ENCODE assay signal across 10 mouse cellular contexts in the genomic region with DNA sequence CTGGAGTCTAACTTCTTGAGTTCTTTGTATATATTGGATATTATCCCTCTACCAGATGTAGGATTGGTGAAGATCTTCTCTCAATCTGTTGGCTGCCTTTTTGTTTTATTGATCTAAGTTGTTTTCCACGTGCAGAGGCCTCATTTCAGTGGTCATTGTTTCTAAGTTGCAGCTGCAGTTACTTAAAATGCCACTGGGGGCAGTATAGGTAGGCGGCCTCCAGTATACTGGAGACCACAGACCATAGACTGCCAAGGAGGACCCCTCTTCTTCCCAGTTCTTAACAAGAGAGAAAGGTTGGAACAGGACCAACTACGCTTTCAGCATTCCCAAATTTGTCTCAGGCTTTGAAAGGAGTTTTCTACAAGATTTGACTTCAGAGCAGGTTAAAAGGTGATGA.
DNase-seq lines count a peak whose midpoint lies in the region; ATAC-seq and TF ChIP-seq lines count a peak whose summit lies in the region.
"Had no signal": no experiment of that assay in that cellular context is flagged by ENCODE, and none has a peak within 500 bp of the region (broad histone marks: within the 10 kb centered on the region; RNA-seq: fewer than 3 reads in every experiment).

No protein-coding gene starts in this region.

- POLR2A ChIA-PET in Patski (lab: Charles Lee) = no interaction called here

- H3K4me1 ChIP-seq in intestine, postnatal 0 days (replicated peaks; ENCODE audit: control insufficient read depth, insufficient read depth, low read length) = no peaks in the 10 kb centered on the region
- no peaks in the 10 kb centered on the region for H3K4me1 ChIP-seq in intestine, embryonic 15.5 days (replicated peaks)
- no peaks in the 10 kb centered on the region for H3K4me1 ChIP-seq in limb, embryonic 10.5 days
- H3K4me1 ChIP-seq: limb, embryonic 15.5 days had no signal

- no peak for ATAC-seq in intestine, postnatal 0 days
- no peak for ATAC-seq in intestine, embryonic 15.5 days
- ATAC-seq in CD4-positive, CD25-positive, alpha-beta regulatory T cell, adult 4 months = peak; percentile 49
- no peak for ATAC-seq in Patski
- ATAC-seq in erythroid progenitor cell, adult 5-6 weeks (replicated peaks; ENCODE audit: low FRiP score, poor library complexity, severe bottlenecking) = no peak

- no peaks in the 10 kb centered on the region for H3K9me3 ChIP-seq in intestine, postnatal 0 days (ENCODE audit: control insufficient read depth)
- no peaks in the 10 kb centered on the region for H3K9me3 ChIP-seq in intestine, embryonic 15.5 days
- no peaks in the 10 kb centered on the region for H3K9me3 ChIP-seq in limb, embryonic 10.5 days (replicated peaks)
- H3K9me3 ChIP-seq: limb, embryonic 15.5 days had no signal

- no peak overlapping the region for H3K27ac ChIP-seq in intestine, postnatal 0 days (ENCODE audit: low read depth, low read length)
- no peak overlapping the region for H3K27ac ChIP-seq in intestine, embryonic 15.5 days
- H3K27ac ChIP-seq in limb, embryonic 10.5 days = no peak overlapping the region
- H3K27ac ChIP-seq: heart, embryonic 13.5 days; limb, embryonic 15.5 days had no signal

- no peak for DNase-seq in Patski (ENCODE audit: low read depth, low spot score)
- peak; percentile 28 for DNase-seq in lung, postnatal 25 days (ENCODE audit: low spot score)
- no peak for DNase-seq in limb, embryonic 10.5 days (ENCODE audit: low spot score)
- DNase-seq in right cerebral cortex, postnatal 36 days (ENCODE audit: low spot score in 2 of 2) = no peak

- no peaks in the 10 kb centered on the region for H3K36me3 ChIP-seq in intestine, postnatal 0 days (ENCODE audit: control insufficient read depth, insufficient read depth)
- no peaks in the 10 kb centered on the region for H3K36me3 ChIP-seq in intestine, embryonic 15.5 days
- no peaks in the 10 kb centered on the region for H3K36me3 ChIP-seq in limb, embryonic 10.5 days
- H3K36me3 ChIP-seq: heart, embryonic 13.5 days; limb, embryonic 15.5 days had no signal

- H3K9ac ChIP-seq in intestine, postnatal 0 days (ENCODE audit: low read depth, low read length) = no peak overlapping the region
- no peak overlapping the region for H3K9ac ChIP-seq in intestine, embryonic 15.5 days
- H3K9ac ChIP-seq: heart, embryonic 13.5 days; limb, embryonic 15.5 days had no signal

- in situ Hi-C loops in Patski (cut with MboI; ENCODE audit: low pct_unique_long_range_greater_than_20kb) = no loop called here

- no peaks in the 10 kb centered on the region for H3K27me3 ChIP-seq in intestine, postnatal 0 days (replicated peaks; ENCODE audit: control insufficient read depth, insufficient read depth, low read length)
- no peaks in the 10 kb centered on the region for H3K27me3 ChIP-seq in intestine, embryonic 15.5 days (replicated peaks)
- no peaks in the 10 kb centered on the region for H3K27me3 ChIP-seq in Patski
- H3K27me3 ChIP-seq in limb, embryonic 10.5 days (ENCODE audit: low read depth, poor library complexity, severe bottlenecking) = no peaks in the 10 kb centered on the region
- H3K27me3 ChIP-seq: heart, embryonic 13.5 days; limb, embryonic 15.5 days had no signal

- no peak overlapping the region for H3K4me2 ChIP-seq in intestine, postnatal 0 days (replicated peaks; ENCODE audit: low read depth)
- no peak overlapping the region for H3K4me2 ChIP-seq in intestine, embryonic 15.5 days (replicated peaks)
- H3K4me2 ChIP-seq: heart, embryonic 13.5 days; limb, embryonic 15.5 days had no signal

- H3K4me3 ChIP-seq in intestine, postnatal 0 days (ENCODE audit: low read depth, low read length) = no peak overlapping the region
- no peak overlapping the region for H3K4me3 ChIP-seq in intestine, embryonic 15.5 days (replicated peaks)
- H3K4me3 ChIP-seq in limb, embryonic 10.5 days = no peak overlapping the region
- H3K4me3 ChIP-seq: heart, embryonic 13.5 days; limb, embryonic 15.5 days had no signal

- peak; percentile 75 for TF ChIP-seq CTCF in intestine, postnatal 0 days (IDR thresholded peaks at IDR 0.05; ENCODE audit: low read depth)
- peak; percentile 70 for TF ChIP-seq CTCF in Patski (IDR thresholded peaks at IDR 0.05)

- 42% methylated on average over 3 of the region's 3 CpGs for whole genome bisulfite sequencing in intestine, postnatal 0 days
- WGBS in intestine, embryonic 15.5 days = 40% methylated on average over 3 of the region's 3 CpGs
- WGBS in limb, embryonic 10.5 days = 45% methylated on average over 3 of the region's 3 CpGs

- CTCF ChIA-PET in Patski (lab: Charles Lee) = no interaction called here
